Mouse (Mus musculus) lung, embryonic 15.5 days (tissue): ENCODE data around the gene Dmd. TPM values are rescaled to one million over a fixed set of nuclear protein-coding genes. Genes with fewer than 3 reads are reported as not detected.

Experiments
- ATAC-seq: fragments of 200-750 bp; cut with Nextera tagmentation; 2 replicates; pipeline ENCODE4 v1.8.0; 2017; ENCODE audit warnings: moderate number of reproducible peaks, borderline replicate concordance; ENCODE audit not compliant: low FRiP score, low TSS enrichment; ENCODE audit errors: extremely low read depth
- H3K27ac ChIP-seq: fragments of 300-500 bp; sonication (generic); 2 replicates; pipeline ENCODE4 v1.5.1; 2015; ENCODE audit warnings: moderate library complexity, mild to moderate bottlenecking, inconsistent platforms
- H3K27me3 ChIP-seq: fragments of 300-500 bp; sonication (generic); 2 replicates; pipeline ENCODE4 v1.6.1; 2015; ENCODE audit warnings: inconsistent platforms
- H3K36me3 ChIP-seq: fragments of 300-500 bp; sonication (generic); 2 replicates; pipeline ENCODE4 v1.6.1; 2015; ENCODE audit warnings: inconsistent platforms
- H3K4me1 ChIP-seq: fragments of 300-500 bp; sonication (generic); 2 replicates; pipeline ENCODE4 v1.6.1; 2015; ENCODE audit warnings: inconsistent platforms
- H3K4me2 ChIP-seq: fragments of 300-500 bp; sonication (generic); 2 replicates; pipeline ENCODE4 v1.6.1; 2015; ENCODE audit warnings: inconsistent platforms, mild to moderate bottlenecking, moderate library complexity
- H3K4me3 ChIP-seq: fragments of 300-500 bp; sonication (generic); 2 replicates; pipeline ENCODE4 v1.5.1; 2015; ENCODE audit warnings: mild to moderate bottlenecking, inconsistent platforms
- H3K9ac ChIP-seq: fragments of 300-500 bp; sonication (generic); 2 replicates; pipeline ENCODE4 v1.6.1; 2015; ENCODE audit warnings: inconsistent platforms
- H3K9me3 ChIP-seq: fragments of 300-500 bp; sonication (generic); 2 replicates; pipeline ENCODE4 v1.6.1; 2016; ENCODE audit warnings: inconsistent platforms
- WGBS: fragments of 180-500 bp; shearing (Covaris S2); methylation state at CpG from one replicate; pipeline ENCODE4 v1.1.7; 2015; 5-methylcytosine and 5-hydroxymethylcytosine counted together
- polyA plus RNA-seq: library from polyadenylated mRNA; unstranded; fragments of >200 nt; fragmentation: Nextera tagmentation; extraction: Ambion mirVana; gene quantifications from 2 replicates; pipeline ENCODE4 v1.2.1, GENCODE M21; 2015

Dmd gene
- polyA plus RNA-seq, 1 experiment from 2014 or later, result 28.1 TPM

DNA sequence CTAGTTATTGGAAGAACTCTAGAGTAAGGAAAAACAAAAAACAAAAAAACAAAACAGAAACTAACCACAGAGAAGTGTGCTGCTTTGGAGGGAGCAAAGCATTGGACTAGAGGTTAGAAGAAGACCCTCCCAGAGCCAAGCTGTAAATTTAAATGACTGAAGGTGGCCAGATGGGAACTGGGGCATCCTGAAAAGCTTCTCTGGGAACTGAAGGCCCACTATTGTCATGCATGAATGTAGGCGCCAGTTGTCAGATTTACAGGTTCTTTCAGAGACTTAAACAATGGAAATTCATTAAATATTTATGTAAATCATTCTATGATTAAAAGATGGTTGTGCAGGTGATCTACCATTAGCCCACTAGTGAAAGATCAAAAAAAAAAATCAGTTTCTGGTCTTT is 2128.9 kb downstream of the Dmd start:
- WGBS, result 85% methylated on average over 1 of the region's 1 CpGs
- Histone ChIP-seq H3K4me1 (no peaks in the 10 kb centered on the region), H3K4me3 (no peak overlapping the region), H3K27me3 (no peaks in the 10 kb centered on the region), H3K36me3 (no peaks in the 10 kb centered on the region), H3K27ac (no peak overlapping the region), H3K4me2 (no peak overlapping the region), H3K9ac (no peak overlapping the region), H3K9me3 (no peaks in the 10 kb centered on the region)
- no peak for ATAC-seq

DNA sequence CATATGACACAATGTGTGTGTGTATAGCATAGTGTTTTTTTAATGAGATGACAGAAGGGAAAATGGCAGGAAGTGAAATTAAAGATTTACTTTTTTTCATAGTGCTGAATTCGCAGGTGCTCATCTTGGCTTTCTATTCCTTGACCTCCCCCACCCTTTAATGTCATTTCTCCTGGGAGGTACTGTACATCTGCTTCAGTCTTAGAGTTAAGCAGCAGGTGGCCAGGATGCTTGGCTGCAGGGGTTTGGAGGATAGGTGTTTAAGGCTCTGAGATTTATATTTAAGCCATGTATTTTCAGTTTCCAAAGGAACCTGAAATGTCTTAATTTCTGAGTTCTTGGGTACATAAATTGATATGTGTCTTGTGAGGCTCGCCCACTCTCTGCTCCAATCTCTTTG is 2130.5 kb downstream of the Dmd start:
- no peak for ATAC-seq
- WGBS, result 68% methylated on average over 2 of the region's 2 CpGs
- Histone ChIP-seq H3K4me2 (no peak overlapping the region), H3K27me3 (no peaks in the 10 kb centered on the region), H3K36me3 (no peaks in the 10 kb centered on the region), H3K4me3 (no peak overlapping the region), H3K4me1 (no peaks in the 10 kb centered on the region), H3K9ac (no peak overlapping the region), H3K9me3 (no peaks in the 10 kb centered on the region), H3K27ac (no peak overlapping the region)

DNA sequence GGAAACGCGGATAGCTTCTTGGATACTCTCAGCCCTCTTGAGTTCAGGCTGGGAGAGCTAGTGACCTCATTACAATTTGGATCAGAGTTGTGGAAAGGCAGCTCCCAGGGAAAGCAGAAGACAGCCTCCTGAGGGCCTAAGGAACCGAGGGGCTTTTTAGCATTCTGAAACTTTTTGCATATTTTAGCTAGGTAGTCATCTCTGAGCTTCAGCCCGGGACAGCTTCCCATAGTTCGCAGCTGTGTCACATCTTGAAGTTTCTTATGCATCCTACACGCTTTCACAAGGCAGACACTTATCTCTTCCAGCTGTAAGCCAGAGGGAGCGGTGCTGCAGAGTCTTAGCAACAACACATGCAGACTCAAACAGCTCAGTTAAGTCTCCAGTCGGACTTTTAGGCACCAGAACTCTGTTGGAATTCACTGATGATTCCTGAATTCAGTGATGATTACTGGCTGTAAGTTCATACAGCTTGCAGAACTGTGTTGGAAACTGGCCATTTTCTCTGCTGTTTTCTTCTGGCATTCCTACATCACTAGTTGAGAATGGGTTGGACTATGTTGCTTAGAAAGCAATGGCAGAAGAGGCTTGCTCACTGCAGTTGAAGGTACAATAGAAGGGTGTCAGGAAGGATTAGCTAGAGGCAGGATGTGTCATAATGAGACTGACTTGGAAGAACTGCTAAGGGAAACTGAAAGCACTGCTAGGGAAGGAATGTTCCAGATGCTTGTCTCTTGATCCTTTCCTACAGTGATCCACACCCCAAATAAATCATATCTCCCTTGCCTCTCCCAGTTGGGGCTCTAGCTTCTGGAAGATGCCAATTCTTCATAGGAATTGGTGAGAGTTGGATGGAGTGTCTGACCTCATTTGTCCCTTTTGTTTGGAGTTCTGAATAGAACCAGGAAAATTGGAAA is 2135.8 kb downstream of the Dmd start:
- peak; percentile 72; the same call in 1 of the 2 replicates for ATAC-seq
- Histone ChIP-seq H3K36me3 (no peaks in the 10 kb centered on the region), H3K4me3 (no peak overlapping the region), H3K27me3 (no peaks in the 10 kb centered on the region), H3K4me2 (no peak overlapping the region), H3K27ac (no peak overlapping the region), H3K9ac (no peak overlapping the region), H3K9me3 (no peaks in the 10 kb centered on the region), H3K4me1 (no peaks in the 10 kb centered on the region)
- WGBS, result 33% methylated on average over 8 of the region's 8 CpGs

DNA sequence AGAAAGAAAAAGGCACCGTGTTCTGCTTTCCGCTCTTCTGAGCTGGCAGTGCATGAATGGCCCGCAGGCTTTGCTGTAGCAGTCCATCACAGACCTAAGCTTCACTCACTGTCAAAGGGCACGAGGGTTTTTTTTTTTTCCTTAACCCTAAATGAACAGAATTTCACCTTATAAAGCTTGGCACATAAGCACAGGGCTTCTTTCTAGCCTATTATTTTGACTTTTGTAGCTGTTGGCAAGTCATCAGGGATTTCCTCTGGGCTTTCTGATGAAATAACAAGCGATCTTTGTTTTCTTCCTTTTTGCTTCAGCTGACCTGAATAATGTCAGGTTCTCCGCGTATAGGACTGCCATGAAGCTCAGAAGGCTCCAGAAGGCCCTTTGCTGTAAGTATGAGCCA is 2140.8 kb downstream of the Dmd start:
- Histone ChIP-seq H3K36me3 (no peaks in the 10 kb centered on the region), H3K9me3 (no peaks in the 10 kb centered on the region), H3K4me1 (no peaks in the 10 kb centered on the region), H3K4me2 (no peak overlapping the region), H3K27ac (no peak overlapping the region), H3K9ac (no peak overlapping the region), H3K4me3 (no peak overlapping the region), H3K27me3 (no peaks in the 10 kb centered on the region)
- 72% methylated on average over 7 of the region's 7 CpGs for WGBS
- no peak for ATAC-seq

DNA sequence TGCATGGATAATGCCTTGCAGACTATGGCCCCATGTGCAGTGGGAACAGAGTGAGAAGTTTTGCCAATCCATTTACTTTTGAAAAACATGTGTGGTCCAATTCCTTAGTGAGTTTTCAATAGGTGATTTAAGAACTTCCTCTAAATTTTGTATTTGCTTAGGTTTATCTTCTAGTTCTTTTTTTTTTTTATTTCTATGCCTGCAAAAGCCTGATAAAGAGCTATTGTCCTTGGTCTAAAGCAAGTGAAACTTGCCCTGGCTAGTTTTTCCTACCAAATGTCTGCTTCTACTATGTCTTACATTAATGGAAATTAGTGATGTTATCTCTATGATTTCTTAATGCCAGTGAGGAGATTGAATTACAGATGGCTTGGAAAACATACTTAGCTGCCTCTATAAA is 2144.7 kb downstream of the Dmd start:
- Histone ChIP-seq H3K4me2 (no peak overlapping the region), H3K4me1 (no peaks in the 10 kb centered on the region), H3K9me3 (no peaks in the 10 kb centered on the region), H3K36me3 (no peaks in the 10 kb centered on the region), H3K9ac (no peak overlapping the region), H3K27ac (no peak overlapping the region), H3K27me3 (no peaks in the 10 kb centered on the region), H3K4me3 (no peak overlapping the region)
- no peak for ATAC-seq

DNA sequence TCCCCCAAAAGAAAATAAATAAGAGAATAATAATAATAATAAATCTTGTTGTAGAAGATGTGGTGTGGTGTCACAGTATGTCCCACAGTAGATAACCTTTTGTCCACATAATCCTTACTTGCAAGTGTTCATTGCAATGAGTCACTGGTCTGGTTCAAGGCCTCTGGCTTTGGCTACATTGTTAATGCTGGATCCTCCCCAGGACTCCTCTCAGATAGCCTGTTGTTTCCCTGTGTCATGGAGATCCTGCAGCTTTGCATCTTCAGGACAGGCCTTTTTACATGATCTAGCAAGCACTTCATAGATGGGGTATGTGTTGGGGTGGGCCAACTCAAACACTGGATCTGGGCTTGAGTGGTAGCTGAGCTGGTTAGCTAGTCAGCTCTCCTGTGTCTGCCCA is 2150.0 kb downstream of the Dmd start:
- no peaks in the 10 kb centered on the region for H3K27me3 ChIP-seq
- H3K4me2 ChIP-seq, result no peak overlapping the region
- no peak overlapping the region for H3K27ac ChIP-seq
- H3K36me3 ChIP-seq, result no peaks in the 10 kb centered on the region
- H3K9me3 ChIP-seq, result no peaks in the 10 kb centered on the region
- no peaks in the 10 kb centered on the region for H3K4me1 ChIP-seq
- no peak overlapping the region for H3K4me3 ChIP-seq
- no peak overlapping the region for H3K9ac ChIP-seq
- ATAC-seq, result no peak

DNA sequence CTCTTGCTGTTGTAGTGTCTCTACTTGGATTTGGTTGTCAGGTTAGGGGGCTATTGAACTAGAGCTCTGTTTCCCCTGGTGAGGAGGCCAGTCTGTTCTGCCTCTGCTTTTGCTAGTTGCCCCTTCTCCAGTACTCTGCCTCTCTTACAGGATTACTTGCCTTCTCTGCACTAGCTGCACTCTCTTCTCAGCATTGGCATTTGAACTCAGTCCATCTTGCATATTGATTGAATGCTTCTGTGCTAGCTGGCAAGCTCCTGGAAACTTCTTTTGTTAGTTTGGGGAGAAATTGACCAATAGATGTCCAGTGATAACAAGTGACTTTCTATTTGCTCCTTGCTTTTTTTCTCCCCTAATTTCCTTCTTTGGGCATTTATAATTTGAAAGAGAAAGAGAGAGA is 2163.7 kb downstream of the Dmd start:
- H3K27me3 ChIP-seq, result no peaks in the 10 kb centered on the region
- ATAC-seq, result no peak

DNA sequence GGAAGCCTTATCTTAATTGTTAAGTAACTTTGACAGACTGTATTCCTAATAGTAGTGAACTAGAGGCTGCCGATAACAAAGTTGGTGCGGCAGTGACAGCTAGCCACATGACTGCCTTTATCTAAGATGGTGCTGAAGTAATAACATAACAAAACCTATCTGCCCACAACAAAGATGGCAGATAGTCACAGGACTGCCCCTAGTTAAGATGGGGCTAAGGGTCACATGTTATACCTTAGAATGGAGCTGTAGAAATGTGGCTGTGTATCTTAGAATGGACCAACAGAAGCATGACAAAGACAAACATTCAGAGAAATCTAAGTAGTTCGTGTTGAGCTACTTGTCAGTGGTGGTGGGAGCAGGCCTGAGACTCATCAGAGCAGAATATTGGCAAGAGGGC is 2184.0 kb downstream of the Dmd start:
- Histone ChIP-seq H3K9me3 (no peaks in the 10 kb centered on the region), H3K27ac (no peak overlapping the region), H3K27me3 (no peaks in the 10 kb centered on the region), H3K4me2 (no peak overlapping the region), H3K9ac (no peak overlapping the region), H3K36me3 (no peaks in the 10 kb centered on the region), H3K4me3 (no peak overlapping the region), H3K4me1 (no peaks in the 10 kb centered on the region)
- 63% methylated on average over 3 of the region's 3 CpGs for WGBS
- no peak for ATAC-seq

More for the DNA sequence above, 2163.7 kb downstream of the Dmd start:
- H3K4me3 ChIP-seq, result no peak overlapping the region
- H3K4me2 ChIP-seq, result no peak overlapping the region
- no peaks in the 10 kb centered on the region for H3K9me3 ChIP-seq
- no peak overlapping the region for H3K9ac ChIP-seq
- H3K27ac ChIP-seq, result no peak overlapping the region
- no peaks in the 10 kb centered on the region for H3K36me3 ChIP-seq
- H3K4me1 ChIP-seq, result no peaks in the 10 kb centered on the region

DNA sequence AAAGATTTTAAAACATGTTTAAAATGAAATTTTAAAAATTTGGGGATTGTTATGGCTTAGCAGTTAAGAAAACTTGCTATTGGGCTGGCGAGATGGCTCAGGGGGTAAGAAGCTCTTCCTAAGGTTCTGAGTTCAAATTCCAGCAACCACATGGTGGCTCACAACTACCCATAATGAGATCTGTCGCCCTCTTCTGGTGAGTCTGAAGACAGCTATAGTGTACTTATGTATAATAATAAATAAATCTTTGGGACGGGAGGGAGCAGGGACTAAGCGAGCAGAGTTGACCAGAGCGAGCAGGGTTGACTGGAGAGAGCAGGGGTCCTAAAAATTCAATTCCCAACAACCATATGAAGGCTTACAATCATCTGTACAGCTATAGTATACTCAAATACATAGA is 2188.6 kb downstream of the Dmd start:
- no peak for ATAC-seq
- H3K4me1 ChIP-seq, result no peaks in the 10 kb centered on the region
- H3K4me3 ChIP-seq, result no peak overlapping the region
- no peaks in the 10 kb centered on the region for H3K27me3 ChIP-seq
- no peak overlapping the region for H3K27ac ChIP-seq
- 77% methylated on average over 5 of the region's 5 CpGs for WGBS
- H3K9me3 ChIP-seq, result no peaks in the 10 kb centered on the region
- H3K4me2 ChIP-seq, result no peak overlapping the region
- no peaks in the 10 kb centered on the region for H3K36me3 ChIP-seq
- no peak overlapping the region for H3K9ac ChIP-seq

DNA sequence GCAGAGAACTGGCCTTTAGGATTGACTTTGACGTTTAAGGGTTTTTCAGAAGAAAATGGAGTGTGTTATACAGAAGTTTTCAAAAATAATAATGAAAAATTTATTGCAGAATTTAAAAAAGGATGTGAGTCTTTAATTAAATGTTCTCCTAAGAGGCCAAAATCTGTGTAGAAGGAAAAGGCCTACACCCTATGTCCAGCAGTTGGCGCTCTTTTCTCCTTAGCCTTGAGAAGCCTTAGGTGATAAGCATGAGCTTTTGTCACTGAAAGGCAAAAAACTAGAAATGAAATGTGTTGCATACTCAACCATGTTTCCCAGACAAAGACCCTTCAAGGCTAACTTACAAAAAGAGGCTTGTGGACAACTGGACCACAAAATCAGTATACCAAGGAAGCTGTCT is 2222.6 kb downstream of the Dmd start:
- no peak overlapping the region for H3K27ac ChIP-seq
- no peak overlapping the region for H3K4me3 ChIP-seq
- no peaks in the 10 kb centered on the region for H3K4me1 ChIP-seq
- H3K4me2 ChIP-seq, result no peak overlapping the region
- no peaks in the 10 kb centered on the region for H3K27me3 ChIP-seq
- H3K9me3 ChIP-seq, result no peaks in the 10 kb centered on the region
- no peaks in the 10 kb centered on the region for H3K36me3 ChIP-seq
- WGBS, result 67% methylated on average over 2 of the region's 2 CpGs
- no peak overlapping the region for H3K9ac ChIP-seq
- ATAC-seq, result no peak

DNA sequence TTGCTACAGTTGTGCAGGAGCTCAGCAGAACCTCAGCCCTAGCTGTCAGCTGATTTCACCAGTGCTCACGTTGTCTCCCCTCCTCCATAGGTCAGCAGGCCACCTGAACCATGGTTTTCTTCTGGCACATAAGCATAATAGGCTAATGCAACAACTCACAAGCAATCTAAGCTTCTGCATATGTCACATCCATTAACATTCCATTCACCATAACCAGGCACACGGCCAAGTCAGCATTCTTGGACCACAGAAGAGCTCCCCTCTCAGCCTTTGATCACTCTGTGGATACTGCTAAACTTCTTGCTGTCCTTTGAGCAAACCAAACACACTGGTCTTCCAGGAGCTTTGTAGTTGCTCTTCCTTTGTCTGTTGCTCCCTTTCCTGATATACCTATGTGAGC is 2238.9 kb downstream of the Dmd start:
- Histone ChIP-seq H3K4me2 (no peak overlapping the region), H3K9me3 (no peaks in the 10 kb centered on the region), H3K27me3 (no peaks in the 10 kb centered on the region), H3K36me3 (no peaks in the 10 kb centered on the region), H3K9ac (no peak overlapping the region), H3K4me1 (peaks cover 6% of the 10 kb centered on the region; the same call in 1 of the 2 replicates), H3K4me3 (no peak overlapping the region), H3K27ac (no peak overlapping the region)
- WGBS, result 24% methylated on average over 2 of the region's 2 CpGs
- ATAC-seq, result peak; percentile 35; the same call in 1 of the 2 replicates

DNA sequence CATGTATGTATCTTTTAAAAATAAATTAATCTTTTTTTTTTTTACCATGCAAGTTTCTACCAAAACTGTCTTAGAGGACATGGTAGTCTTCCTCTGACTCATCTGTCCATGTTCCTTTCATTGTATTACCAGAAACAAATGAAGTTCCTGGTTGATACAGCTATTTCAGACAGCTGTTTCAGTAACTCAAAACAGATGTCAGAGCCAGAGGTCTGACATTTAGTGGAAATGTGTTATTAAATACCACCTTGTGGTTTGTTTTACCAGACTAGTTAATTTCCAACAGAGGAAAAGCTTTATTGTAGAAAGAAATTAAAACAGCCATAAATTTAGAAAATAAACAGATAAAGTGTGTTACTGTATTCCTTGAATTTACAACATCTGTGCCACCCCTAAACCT is 2245.2 kb downstream of the Dmd start:
- Histone ChIP-seq H3K27me3 (no peaks in the 10 kb centered on the region), H3K27ac (no peak overlapping the region), H3K9me3 (no peaks in the 10 kb centered on the region), H3K4me1 (no peaks in the 10 kb centered on the region), H3K9ac (no peak overlapping the region), H3K36me3 (no peaks in the 10 kb centered on the region), H3K4me3 (no peak overlapping the region), H3K4me2 (no peak overlapping the region)
- ATAC-seq, result no peak

DNA sequence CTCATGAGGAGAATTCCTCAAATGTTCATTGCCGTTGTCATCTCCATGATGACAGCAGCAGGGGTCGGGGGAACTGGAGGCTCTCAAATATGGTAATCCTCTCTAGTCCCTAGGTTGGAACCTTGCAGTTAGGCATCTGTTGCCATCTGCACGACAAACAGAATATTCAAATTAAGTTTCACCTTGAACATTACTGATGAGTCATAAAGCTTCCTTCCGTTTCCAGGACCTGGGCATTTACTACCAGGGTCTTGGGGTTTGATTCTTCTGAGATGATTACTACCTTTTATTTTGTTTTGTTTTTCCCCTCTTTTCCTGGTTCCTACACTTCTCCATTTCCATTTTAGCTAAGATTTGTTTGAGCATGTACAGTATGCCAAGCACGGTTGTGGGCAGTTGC is 2249.0 kb downstream of the Dmd start:
- no peak for ATAC-seq
- H3K4me2 ChIP-seq, result no peak overlapping the region
- no peaks in the 10 kb centered on the region for H3K4me1 ChIP-seq
- no peak overlapping the region for H3K4me3 ChIP-seq
- no peaks in the 10 kb centered on the region for H3K36me3 ChIP-seq
- no peaks in the 10 kb centered on the region for H3K9me3 ChIP-seq
- H3K27me3 ChIP-seq, result no peaks in the 10 kb centered on the region
- H3K9ac ChIP-seq, result no peak overlapping the region
- 85% methylated on average over 5 of the region's 5 CpGs for WGBS
- H3K27ac ChIP-seq, result no peak overlapping the region
